Mouse (Mus musculus): ENCODE data around the gene Foxa1.

GRCm38 (mm10) chr12:57547890-57548289, 1.2 kb upstream of the Foxa1 start:
- no peak for TF ChIP-seq POLR2A (IDR thresholded peaks at IDR 0.05; ENCODE audit: borderline replicate concordance, extremely low read depth, low read depth, low read length)
- no peak for TF ChIP-seq CTCF (IDR thresholded peaks at IDR 0.05; ENCODE audit: insufficient read depth, low read length)
